Mouse (Mus musculus): ENCODE measurements around the gene Trappc2l.

The Trappc2l gene

GRCm38 (mm10) chr8:122658149-122658806 lies 46.8 kb downstream of the Trappc2l start:
- DNase-seq: no peak

- no peak for DNase-seq
These were observed 47.3 kb downstream of the Trappc2l start for GRCm38 (mm10) chr8:122658807-122659160.

GRCm38 (mm10) chr8:122660022-122660421 lies 48.6 kb downstream of the Trappc2l start:
- no peak for DNase-seq

GRCm38 (mm10) chr8:122661138-122661537 lies 49.7 kb downstream of the Trappc2l start:
- DNase-seq: no peak

GRCm38 (mm10) chr8:122661894-122662293 lies 50.5 kb downstream of the Trappc2l start:
- DNase-seq: no peak

- no peak for DNase-seq
These were observed 51.7 kb downstream of the Trappc2l start for GRCm38 (mm10) chr8:122663106-122663505.

GRCm38 (mm10) chr8:122663670-122664069 lies 52.2 kb downstream of the Trappc2l start:
- DNase-seq: no peak

- DNase-seq: no peak
These were observed 53.8 kb downstream of the Trappc2l start for GRCm38 (mm10) chr8:122665221-122665620.

- no peak for DNase-seq
These were observed 54.4 kb downstream of the Trappc2l start for GRCm38 (mm10) chr8:122665667-122666316.
